Mouse (Mus musculus) large intestine, adult 2 months (tissue): ENCODE data around the gene Cstb. TPM values are rescaled to one million over a fixed set of nuclear protein-coding genes. Genes with fewer than 3 reads are reported as not detected.
"Not testable (repeated sequence)": the region's sequence is repeated elsewhere in the genome, so short reads cannot be mapped to it uniquely, and the experiment has no call there.

Source experiments
- DNase-seq: peaks from one replicate; pipeline ENCODE4 v3.0.0-alpha.2; 2012; ENCODE audit warnings: low read depth, low spot score
- WGBS: fragments of 180-500 bp; shearing (Covaris S2); methylation state at CpG from one replicate; pipeline ENCODE4 v1.1.7; 2018; 5-methylcytosine and 5-hydroxymethylcytosine counted together
- polyA plus RNA-seq: library from polyadenylated mRNA; depleted of rRNA; stranded (reverse); fragments of >200 nt; gene quantifications from 2 replicates; pipeline ENCODE4 v1.2.3, GENCODE M21; 2012

The Cstb gene
- polyA plus RNA-seq, 1 experiment = 49.7 TPM

DNA sequence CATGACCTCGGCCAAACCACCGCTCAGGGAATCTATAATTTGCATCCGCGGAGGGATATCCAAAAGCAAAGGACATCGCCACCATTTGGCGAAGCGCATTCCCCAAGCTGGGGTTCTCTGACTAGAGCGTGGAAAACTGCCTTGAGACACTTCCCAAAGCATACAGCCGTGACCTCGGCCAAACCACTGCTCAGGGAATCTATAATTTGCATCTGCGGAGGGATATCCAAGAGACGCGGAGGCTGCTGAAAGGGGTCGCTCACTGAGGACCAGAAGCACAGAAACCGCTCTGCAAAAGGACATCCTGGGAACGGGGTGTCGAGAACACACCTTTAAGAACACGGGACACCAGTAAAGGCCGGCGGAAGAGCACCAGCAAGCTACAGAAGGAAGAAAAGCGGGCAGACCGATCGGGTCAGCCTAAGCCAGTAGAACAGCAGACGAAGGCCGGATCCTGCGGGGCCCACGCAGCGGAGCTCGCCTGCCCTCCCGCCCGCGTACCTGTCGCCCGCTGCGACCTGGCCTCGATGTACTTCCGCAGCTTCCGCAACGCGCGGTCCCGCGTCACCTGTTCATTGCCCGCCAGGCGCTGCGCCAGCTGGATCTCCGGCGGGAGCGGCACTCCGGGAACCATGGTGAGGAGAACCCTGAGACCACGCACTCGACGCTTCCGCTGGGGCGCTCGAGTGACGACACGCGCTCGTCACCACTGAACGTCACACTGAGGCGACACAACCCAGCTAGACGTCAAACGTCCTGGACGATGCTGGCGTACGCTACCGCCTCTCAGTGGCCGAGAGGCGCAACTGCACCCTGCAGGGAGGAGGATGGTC, 12.9 kb upstream of the Cstb start, which contains the start of gene Rrp1:
Gene Rrp1 (minus strand): TSS at position 725 of the 833 bp plus-strand sequence.
- under 1% methylated on average over 70 of the region's 70 CpGs for WGBS
- peak; percentile 61 for DNase-seq

DNA sequence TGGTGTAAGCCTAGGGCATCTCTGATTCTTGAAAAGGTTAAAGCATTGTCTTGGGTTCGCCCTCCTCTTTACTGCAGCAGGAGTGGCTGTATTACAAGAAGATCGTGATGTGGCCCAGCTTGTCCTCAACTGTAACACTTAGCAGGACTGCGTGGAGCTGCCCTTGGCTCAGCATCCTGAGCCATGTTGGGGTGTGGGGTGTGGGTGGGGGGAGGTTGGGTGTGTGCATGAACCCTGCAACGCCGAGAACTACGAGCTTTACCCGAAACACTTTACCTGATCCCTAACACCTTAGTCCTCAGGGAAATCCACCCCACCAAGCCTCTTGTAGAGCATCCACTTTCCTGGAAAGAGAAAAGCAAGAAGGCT, 12.3 kb upstream of the Cstb start:
- 31% methylated on average over 7 of the region's 7 CpGs for WGBS

DNA sequence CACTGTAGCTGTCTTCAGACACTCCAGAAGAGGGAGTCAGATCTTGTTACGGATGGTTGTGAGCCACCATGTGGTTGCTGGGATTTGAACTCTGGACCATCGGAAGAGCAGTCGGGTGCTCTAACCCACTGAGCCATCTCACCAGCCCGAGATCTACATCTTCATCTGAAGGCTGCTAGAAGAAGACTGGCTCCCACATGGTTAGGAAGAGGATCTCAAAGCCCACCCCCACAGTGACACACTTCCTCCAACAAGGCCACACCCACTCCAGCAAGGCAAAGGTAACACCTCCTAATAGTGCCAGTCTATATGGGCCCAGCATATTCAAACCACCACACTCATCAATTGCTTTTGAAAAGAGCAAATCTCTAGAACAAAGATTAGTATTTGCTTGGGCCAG, 10.5 kb upstream of the Cstb start:
- WGBS = 83% methylated on average over 3 of the region's 4 CpGs
- DNase-seq = not testable (repeated sequence)

More for the DNA sequence above, 12.3 kb upstream of the Cstb start:
- DNase-seq = no peak

DNA sequence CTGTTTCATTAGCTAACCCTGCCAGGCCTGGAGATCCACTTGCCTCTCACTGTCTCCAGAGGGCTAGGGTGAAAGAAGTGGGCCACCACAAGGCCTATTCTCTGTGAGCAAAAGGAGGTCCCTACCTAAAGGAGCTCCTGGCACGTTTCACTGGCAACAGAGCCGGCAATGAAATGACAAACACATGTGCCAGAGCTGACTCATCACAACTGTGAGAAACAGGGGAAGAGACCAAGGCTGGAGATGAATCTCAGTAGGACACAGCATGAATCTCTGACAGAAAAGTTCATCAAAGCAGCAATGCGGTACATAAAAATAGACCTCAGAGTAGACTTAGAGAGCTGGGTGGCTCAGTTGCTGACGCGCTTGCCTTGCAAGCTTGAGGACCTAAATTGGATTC, 7.6 kb upstream of the Cstb start:
- DNase-seq = no peak
- 61% methylated on average over 5 of the region's 5 CpGs for WGBS

DNA sequence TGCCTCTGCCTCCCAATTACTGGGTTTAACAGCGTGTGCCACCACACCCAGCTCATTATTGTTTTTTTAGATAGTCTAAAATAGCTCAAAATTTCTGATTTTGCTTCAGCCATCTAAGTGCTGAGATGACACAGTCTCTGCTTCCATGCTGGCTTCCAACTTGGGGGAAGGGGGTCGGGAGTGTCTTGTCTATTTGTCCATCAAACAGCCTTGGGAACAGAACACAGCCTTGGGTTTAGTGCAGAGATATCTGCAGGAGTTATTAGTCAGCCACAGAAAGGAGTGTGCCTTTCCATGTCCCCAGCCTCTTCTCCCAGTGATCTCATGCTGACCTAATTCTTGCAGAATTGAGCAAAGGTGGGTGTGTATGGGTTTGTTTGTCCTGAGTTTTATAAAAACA, 6.7 kb upstream of the Cstb start:
- no peak for DNase-seq
- 73% methylated on average over 2 of the region's 2 CpGs for WGBS

DNA sequence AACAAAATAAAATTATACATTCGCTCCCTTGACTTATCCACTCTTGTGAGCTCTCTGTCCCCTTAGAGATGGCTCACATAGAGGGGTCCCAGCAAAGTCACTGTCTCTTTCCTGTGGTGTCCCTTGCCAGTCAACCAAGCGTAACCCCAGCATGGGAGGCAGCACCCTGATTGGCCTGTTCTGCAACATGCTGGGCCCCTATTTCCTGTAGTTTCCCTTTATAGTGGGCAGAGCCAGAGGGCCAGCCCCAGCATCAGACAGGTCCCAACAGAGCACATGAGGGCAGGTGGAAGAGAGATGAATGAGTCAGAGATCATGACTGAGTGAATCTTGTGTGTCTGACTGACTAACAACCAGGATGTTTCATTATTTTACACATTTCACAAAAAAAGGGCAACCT, 4.5 kb upstream of the Cstb start:
- DNase-seq = no peak
- WGBS = 81% methylated on average over 2 of the region's 2 CpGs

DNA sequence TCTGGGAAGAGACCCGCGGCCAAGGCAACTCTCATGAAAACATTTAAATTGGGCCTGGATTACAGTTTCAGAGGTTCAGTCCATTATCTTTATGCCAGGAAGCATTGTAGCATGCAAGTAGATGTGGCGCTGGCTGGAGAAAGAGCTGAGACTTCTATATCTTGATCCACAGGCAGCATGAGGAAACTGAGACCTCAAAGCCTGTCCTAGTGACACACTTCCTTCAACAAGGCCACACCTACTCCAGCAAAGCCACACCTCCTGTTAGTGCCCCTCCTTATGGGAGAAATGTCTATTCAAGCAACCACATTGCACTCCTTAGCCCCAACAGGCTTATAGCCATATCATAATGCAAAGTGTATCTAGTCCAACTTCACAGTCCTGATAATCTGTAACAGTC, 2.9 kb upstream of the Cstb start:
- no peak for DNase-seq
- WGBS = 93% methylated on average over 3 of the region's 3 CpGs

DNA sequence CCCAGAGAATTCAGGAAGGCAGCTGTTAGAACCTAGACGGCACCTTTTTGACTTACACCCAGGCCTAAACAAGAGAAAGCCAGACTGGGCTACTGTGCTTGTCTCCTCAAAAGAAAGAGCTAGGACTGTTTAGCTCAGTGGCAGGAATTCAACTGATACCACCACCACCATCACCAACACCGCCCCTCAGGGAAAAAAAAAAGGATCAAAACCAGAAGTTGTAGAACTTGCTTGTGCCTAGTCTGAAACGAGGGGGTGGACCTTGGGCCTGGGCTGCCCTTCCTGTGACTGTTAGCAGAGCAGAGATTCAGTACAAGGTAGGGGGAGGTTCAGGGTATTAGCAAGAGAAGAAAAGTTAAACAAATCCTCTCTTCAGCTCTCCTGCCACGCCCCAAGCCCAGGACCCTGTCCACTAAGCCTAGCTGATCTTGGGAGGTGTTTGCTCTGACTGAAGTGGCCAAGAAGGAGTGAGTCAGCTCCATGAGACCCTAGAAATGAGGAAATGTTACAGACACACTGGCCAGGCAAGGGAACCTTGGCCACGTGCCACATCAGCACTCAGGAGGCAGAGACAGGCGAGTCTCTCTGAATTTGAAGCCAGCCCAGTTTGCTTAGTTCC, 757 bp downstream of the Cstb start:
- 37% methylated on average over 6 of the region's 6 CpGs for WGBS
- DNase-seq = no peak

DNA sequence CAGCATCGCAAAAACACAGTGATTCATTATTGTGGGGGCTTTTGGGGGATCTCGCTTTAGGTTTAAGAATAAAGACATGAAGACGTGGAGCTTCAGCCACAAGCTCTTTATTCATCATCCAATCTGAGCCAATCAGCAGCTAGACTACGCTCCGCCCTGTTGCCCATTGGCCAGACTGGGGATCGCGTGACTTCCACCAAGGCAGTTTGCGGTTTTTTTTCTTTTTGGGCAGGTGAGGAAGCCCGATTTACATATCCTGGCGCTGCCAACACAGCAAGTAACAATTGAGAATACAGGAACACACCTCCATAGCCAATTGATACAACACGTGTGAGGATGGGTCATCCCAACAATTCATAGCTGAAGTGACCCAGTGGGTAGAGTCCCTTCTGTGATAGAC, 2.6 kb downstream of the Cstb start:
- no peak for DNase-seq
- 95% methylated on average over 11 of the region's 11 CpGs for WGBS

DNA sequence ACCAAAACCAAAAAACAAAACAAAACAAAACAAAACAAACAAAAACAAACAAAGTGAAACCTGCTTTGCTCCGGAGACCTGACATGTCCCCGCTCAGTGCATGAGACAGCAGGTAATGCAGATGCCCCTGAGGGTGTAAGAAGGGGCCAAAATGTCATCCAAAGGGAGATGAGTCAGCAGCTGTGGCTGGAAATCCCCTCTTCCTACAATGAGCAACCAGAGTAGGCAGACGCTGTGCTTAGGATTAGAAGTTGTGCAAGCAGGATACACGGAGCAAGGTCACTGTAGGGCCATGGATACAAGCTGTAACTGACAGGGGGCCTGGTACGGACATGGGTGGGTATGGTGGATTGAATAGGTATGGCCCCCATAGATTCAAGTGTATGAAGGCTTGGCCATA, 3.7 kb downstream of the Cstb start:
- DNase-seq = no peak
- 66% methylated on average over 5 of the region's 5 CpGs for WGBS

DNA sequence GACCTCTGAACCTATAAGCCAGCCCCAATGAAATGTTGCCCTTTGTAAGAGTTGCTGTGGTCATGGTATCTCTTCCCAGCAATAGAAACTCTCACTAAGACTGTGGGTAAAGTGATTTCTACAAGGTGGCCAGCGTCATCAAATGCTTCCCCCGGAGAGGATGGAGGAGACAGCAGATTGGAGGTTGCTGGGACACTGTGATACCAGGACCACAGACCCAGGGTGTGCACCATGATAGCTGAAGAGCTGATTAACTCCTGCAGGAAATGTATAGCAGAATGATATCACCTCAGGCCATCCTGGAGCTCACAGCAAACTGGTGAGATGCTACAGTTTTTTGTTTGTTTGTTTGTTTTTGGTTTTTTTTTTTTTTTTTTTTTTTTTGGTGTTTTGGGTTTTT, 4.3 kb downstream of the Cstb start:
- no peak for DNase-seq
- WGBS = 92% methylated on average over 2 of the region's 2 CpGs

DNA sequence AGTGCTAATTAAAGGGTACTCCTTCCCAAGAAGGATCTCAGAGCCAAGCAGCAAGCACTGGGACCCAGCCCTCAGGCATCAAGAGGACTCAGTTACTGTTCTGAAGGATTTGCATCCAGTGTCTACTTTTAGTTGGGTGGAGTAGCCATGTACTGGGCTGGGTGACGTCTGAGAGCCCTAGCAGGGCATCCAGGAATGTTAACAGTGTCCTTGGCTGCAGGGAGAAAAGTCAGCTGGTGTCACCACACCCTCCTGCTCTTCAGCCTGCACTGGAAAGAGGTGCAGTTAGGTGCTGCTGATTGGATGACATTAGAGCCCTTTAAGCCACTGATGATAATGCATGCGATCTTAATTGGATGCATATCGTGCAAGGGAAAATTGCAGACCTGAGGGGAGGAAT, 7.4 kb downstream of the Cstb start:
- WGBS = 64% methylated on average over 3 of the region's 3 CpGs
- no peak for DNase-seq

DNA sequence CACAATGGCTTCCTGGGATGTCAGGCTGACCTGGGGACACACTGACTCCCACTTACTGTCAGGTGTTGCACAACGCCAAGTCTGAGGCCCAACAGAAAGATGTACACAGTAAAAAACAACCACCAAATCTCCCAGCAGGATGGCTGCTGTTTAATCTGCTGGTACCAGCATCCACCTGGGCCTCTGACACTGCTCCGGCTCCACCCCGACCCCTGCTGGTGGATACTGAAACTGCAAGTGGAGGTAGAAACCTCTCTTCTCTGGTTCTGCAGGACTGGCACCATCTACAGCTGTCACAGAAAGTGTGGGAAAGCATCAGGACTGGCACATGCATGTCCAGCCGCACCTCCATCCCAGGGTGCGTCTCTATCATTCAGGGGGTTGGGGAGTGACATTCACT, 12.6 kb downstream of the Cstb start:
- 12% methylated on average over 5 of the region's 5 CpGs for WGBS
- no peak for DNase-seq

DNA sequence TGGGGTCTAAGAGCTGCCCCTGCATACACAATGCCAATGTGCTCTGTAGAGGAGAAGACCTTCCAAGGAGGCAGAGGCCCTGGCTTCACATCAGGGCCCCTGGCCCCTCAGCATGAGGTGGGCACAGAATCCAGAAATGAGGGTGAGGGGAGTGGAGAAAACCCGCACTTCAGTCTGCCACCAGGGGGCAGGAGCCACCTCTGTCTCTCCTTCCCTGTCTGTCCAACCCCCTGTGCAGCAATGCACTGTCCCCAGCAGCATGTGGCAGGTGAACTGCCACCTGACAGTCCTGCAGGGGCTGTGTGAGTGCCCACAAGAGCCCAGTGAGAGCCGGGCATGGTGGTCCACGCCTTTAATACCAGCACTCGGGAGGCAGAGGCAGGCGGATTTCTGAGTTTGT, 14.1 kb downstream of the Cstb start:
- DNase-seq = no peak
- 60% methylated on average over 5 of the region's 5 CpGs for WGBS

DNA sequence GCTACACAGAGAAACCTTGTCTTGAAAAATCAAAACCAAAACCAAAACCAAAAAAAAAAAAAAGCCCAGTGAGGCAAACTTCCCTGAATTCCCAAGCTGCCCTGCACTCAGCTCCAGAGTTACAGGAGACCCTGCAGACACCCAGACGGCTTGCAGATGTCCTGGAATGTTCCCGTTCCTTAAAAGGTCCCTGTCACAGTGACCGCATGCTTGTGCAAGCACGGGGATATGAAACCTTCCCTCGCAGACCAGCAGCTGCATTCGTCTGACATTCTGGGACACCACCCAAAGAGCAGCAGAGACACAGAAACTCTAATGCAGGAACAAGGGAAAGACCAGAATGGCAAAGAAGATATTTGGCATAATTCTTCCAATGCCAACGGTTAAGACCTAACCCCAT, 14.5 kb downstream of the Cstb start:
- DNase-seq = no peak
- 78% methylated on average over 7 of the region's 7 CpGs for WGBS

DNA sequence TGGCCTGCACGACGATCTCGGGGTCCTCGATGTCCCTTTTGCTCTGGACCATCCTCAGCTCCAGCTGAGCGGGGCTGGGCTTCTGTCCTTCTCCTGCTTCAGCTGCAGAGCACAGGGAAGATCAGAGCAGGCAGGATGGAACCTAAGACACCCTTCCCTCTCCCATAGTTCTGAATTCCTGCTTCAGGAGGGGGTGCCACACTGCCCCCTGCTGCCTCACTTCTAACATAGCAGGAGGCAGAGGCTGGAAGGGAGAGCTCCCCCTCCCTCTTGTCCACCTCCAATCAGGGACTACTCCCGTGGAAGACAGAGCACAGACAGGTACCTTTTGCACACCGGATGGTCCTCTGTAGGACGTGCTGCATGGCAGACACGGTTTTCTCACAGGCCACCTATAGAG, 15.3 kb downstream of the Cstb start:
- no peak for DNase-seq
- WGBS = 69% methylated on average over 9 of the region's 9 CpGs

DNA sequence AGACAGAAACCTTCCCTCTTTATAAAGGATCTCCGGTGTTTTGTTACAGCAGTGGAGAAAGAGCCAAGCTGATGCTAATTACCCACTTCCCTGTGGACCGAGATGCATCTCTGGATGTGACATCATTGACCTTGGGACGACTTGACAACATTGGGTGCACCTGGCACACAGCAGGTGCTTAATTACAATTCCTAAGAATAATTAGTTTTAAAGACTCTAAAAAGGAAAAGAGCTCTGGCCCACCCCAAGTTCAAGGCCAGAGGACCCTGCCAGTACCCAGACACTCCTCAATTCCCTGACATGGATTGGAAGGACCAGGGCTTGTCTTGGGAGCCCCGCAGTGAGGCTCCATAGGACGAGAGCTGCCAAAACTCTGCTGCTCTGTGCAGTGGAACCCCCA, 16.1 kb downstream of the Cstb start:
- no peak for DNase-seq
- 83% methylated on average over 5 of the region's 5 CpGs for WGBS

DNA sequence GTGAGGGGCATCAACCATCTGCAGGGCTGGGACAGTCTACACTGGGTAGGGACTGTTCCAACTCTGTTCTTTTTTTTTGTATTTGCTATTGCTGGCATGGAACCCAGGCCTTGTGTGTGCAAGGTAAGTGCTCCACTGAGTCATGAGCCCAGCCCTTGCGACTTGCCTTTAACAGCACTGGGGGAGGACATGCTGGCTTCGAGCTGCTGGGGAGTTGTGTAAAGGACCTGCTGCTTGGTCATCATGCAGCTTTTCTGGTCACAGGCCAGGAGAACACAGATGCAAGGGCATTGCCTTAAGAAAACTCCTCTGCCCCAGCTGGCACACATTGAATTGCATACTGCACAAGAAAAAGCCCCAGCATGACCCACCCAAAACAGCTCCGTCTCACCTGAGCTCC, 16.8 kb downstream of the Cstb start:
- WGBS = 87% methylated on average over 3 of the region's 3 CpGs

DNA sequence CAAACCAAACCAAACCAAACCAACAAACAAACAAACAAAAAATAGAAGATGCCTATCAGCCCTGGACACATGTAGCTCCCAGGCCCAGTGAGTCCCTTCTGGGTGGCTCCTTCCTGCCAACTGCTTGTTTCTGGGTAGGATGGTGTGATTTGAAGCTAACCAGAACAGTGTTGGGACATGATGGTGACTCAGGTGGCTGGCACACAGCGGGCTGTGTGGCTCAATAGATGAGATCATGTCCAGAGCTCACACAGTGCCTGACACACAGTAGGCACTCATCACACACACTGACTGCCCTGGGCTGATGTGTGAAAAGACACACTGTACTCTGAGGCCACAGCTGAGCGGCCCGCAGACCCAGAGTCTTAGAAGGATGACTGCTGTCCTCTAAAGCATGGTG, 20.7 kb downstream of the Cstb start:
- no peak for DNase-seq
- 97% methylated on average over 3 of the region's 3 CpGs for WGBS

More for the DNA sequence above, 16.8 kb downstream of the Cstb start:
- no peak for DNase-seq

DNA sequence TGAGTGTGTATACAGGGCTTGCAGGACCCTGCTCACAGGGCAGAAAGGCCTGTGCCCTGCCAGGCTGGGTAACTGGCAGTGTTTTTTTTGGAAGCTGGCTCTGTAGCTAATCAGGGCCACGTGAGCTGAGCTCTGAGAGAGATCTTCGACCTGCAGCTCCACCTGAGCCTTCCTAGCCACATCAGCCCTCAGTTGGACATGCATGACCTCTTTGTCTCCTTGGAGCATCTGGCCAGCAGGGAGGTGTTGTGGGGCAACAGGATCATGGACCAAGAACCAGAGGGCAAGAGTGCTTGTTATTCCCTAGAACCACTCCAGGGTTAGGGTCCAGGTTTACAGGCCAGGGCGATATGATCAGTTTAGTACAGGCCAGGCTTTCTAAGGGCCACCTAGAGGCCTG, 21.9 kb downstream of the Cstb start:
- no peak for DNase-seq
- WGBS = 82% methylated on average over 3 of the region's 3 CpGs

DNA sequence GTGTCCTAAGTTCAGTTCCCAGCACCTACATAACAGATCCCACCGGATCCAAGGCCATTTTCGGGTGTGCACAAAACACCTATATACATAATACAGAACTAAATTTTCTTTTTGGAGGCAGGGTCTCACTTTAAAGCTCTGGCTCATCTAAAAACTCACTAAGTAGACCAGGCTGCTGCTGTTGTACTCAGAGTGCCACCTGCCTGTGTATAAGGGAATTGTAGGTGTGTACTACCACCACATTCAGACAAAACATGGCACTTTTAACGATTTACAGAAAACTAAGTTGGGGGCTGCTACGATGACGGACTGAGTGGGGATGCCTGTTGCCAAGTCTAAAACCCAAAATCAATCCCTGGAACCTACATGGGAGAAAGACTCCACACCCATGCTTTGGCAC, 25.3 kb downstream of the Cstb start:
- WGBS = 91% methylated on average over 5 of the region's 5 CpGs
- DNase-seq = no peak
